Mouse (Mus musculus): Measurements from ENCODE around the gene Rapgef4.
A peak's percentile ranks its signal among the peaks of the same experiment; 100 is the strongest.

Rapgef4 gene

DNA sequence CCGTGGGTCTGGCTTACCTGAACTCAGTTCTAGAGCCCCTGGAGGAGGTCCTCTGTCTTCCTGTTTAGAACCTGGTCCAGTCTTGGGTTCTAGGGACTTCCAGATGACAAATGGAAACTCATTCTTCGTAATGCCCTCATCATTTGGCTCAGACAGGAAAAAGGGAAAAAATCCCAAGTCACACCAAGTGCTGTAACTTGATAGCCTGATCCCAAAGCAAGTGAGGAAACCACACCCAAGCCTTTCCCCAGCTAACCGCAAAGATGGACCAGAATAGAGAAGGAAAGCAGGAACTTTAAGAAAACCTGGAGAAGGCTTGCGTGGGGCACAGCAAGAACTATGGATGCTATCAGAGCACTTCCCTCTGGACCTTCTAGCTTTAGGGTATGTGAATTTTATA, 167.6 kb downstream of the Rapgef4 start:
- no peak for DNase-seq (ENCODE audit: low spot score in 2 of 2)

DNA sequence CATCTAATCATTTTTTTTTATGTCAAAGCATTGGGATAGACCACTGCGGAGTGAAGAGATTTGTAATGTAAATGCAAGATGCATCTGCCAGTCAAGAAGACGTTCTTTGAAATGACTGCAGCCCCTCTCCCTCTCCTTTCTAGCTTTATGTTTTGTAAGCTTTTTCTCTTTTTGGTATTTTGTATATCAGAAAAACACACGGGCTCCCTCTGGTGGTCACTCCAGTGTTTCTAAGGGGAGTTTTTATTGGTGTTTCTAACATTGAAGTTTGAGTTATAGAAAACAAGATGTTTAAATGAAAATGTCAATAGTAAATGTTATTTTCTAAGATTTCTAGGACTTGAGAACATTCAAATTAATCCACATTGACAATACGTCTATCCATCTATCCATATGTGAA, 168.0 kb downstream of the Rapgef4 start:
- peak; percentile 63 to 80 for DNase-seq (ENCODE audit: low spot score in 2 of 2)

DNA sequence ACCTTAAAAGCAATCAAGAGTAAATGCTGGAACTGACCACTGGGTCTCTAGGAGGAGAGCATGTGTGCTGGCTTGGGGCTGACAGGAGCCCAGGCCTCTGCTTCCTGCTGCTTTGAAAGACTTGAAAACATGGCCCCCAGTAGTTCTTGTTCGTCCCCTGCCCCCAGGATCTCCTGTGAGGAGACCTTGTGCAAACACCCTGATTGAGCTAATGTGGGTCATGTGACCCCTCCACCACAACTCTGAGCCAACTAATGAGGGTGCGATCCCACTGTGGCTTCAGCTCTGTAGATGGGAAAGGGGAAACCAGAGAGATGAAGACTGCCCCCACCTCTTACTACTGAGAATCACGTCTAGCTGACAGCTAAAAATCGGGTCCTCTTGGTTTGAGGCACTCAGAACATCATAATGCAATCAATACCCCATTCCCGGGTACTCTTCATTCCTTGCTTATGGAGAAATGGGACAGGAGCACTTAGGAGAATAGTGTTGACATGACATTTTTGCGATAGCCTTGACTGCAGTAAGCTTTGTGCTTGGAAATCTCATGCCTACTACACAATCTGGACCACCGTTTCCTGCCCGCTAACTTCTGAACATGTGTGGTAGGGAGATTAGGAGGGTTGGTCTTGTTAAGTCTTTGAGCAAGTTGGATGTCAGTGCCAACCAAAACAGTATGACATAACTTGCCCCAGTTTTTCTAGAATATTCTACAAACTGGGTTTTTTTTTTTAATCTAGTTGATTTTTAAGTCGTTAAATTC, 170.9 kb downstream of the Rapgef4 start:
- DNase-seq (ENCODE audit: low spot score in 2 of 2), result no peak

DNA sequence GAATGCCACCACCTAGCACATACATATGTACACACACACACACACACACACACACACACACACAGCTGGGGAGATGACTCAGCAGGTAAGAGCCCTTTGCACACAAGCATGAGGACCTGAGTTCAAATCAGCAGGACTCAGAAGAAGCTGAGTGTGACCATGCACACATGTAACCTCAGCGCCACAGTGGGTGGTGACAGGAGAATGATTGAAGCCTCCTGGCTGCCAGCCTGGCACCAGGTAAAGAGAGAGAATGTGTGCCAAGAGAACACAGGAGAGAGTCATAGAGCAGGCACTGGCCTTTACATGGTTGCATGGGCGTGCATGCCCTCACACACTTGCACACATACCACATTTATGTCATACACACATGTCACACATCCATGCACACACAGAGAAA, 171.7 kb downstream of the Rapgef4 start:
- DNase-seq (ENCODE audit: low spot score in 2 of 2), result no peak

DNA sequence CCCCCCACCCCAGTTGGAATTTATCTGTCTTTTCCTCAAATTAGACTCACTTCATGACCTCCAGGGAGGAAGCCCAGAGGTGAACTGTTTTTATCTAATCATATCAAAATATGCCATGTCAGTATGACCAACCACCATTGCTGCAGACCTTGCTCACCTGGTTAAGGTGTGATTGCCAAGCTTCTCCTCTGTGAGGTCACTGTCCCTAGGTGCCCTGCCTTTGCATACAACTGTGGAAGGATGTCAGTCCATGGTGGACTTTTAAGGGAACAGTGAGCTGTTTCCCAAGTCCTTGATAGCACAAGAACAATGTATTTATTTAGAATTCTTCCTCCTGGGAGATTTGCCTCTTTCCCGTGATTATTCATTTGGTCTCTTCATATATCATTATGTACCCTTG, 172.8 kb downstream of the Rapgef4 start:
- DNase-seq (ENCODE audit: low spot score in 2 of 2), result no peak

DNA sequence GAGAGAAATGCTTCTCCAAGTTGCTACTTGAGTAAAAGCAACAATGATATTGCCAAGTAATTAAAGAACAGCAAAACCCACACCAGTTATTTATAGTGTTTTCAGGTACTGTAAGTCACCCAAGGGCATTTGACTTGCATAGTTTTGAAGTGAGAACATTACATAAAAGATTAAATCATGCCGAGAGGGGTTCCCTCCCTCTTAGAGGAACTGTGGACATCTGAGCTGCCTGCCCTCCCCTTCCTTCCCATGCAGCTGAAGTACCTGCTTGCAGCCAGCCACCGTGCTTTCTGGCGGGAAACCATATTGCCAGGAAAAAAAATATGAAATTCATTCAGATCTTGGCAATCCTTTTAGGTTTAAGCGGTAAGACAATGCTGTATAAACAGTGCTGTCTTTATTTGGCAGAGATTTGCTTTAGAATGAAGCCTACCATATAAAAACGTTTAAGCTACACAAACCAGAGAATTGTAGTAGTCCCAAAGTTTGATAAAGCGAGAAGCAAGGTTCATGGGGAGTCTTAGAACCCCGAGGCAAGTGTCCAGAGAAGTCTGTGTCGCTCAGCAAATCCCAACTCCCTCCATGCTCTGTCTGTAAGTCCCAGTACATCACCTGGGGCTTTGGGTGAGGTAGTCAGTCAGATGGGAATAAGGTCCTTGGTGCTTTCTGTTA, 174.2 kb downstream of the Rapgef4 start:
- no peak for DNase-seq (ENCODE audit: low spot score in 2 of 2)

DNA sequence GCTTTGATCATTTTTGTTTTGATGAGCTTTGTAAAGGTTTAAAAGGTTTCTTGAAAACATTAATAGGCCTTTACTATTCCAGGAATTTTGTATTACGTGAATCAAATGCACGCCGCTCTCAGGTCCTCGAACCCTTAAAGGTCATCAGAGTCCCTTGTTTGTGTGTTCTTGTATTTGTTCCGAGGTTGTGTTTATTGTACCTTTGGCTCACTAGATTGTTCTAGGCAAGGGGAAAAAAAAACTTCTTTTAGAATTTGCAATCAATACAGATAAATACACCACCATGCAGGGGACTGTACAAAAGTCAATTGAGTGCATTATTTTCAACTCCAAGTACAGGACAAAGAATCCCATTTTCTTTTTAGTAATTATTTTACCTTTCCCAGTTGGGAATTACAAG, 175.4 kb downstream of the Rapgef4 start:
- no peak for DNase-seq (ENCODE audit: low spot score in 2 of 2)

DNA sequence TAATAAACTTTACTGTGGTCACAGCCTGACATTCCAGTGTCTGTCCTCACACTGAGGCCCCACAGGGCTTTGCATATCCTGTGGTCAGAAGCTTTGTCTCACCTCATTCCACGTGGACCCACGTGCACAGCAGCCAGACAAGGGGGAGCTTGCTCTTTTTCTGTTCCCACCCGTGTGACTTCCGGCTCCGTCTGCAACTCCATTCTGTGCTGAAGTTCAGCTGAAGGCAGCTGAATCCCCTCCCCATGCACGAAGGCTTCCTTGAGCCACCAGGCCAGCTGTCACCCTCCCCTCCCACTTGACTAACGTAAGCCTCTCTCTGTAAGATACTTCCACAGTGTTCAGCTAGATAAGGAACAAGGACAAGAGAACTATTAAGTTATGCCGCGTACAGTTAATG, 176.5 kb downstream of the Rapgef4 start:
- no peak for DNase-seq (ENCODE audit: low spot score in 2 of 2)

DNA sequence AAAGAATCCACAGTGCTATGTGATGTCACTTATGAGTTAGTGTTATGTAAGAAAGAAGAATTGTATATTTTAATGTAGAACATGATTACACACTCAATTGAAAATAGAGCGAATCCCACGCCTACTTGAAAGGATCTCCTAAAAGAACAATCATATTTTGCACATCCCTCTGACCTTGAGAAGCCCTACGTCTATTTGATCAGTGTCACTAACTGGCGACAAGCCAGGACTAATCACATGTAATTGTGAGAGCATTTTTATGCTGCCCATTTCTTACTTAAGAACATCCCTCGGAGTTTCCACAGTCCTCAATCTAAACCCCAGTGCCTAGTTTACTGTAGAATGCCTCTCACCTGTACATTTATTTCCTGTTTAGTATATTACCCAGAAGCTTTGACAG, 177.0 kb downstream of the Rapgef4 start:
- no peak for DNase-seq (ENCODE audit: low spot score in 2 of 2)

DNA sequence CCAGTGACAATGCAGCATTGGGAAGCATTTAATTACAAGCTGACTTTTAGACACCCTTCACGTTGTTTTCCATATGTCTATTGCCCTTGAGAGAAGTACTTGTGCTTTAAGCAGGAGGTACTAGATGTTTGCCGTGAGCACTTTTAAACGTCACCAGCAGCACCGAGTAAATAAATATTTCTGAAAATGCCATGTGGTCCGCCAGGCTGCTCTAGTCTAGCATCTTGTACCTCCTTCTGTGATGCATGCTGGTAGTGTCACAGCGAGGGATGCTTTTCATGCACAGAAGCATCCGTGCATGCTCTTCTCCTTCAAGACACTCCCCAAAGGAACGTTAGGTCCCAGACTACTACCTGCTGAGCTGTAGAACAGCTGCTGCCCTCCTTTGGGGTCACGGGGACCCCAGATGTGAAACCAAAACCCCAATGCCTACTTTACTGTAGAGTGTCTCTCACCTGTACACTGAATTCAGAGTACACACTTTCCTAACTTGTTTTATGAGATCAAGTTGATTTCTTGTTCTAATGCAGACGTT, 177.7 kb downstream of the Rapgef4 start:
- no peak for DNase-seq (ENCODE audit: low spot score in 2 of 2)

DNA sequence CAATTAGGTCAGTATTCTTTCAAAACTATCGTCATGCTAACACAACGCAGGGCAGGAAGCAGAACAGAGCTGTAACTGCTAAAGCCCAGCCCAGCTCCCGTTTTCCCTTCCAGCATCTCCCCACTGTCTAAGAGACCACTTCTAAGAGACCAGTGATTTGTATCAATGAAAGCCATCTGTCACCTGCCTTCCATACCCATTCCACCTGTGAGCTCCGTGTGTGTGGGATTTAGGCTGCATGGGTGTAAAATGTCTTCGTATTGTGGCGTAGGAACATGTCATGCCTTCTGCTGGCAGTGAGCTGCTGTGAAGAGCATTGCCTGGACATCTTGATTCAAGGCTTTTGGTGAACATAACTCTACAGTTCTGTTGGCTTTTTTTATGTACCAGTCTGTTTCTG, 178.2 kb downstream of the Rapgef4 start:
- no peak for DNase-seq (ENCODE audit: low spot score in 2 of 2)

DNA sequence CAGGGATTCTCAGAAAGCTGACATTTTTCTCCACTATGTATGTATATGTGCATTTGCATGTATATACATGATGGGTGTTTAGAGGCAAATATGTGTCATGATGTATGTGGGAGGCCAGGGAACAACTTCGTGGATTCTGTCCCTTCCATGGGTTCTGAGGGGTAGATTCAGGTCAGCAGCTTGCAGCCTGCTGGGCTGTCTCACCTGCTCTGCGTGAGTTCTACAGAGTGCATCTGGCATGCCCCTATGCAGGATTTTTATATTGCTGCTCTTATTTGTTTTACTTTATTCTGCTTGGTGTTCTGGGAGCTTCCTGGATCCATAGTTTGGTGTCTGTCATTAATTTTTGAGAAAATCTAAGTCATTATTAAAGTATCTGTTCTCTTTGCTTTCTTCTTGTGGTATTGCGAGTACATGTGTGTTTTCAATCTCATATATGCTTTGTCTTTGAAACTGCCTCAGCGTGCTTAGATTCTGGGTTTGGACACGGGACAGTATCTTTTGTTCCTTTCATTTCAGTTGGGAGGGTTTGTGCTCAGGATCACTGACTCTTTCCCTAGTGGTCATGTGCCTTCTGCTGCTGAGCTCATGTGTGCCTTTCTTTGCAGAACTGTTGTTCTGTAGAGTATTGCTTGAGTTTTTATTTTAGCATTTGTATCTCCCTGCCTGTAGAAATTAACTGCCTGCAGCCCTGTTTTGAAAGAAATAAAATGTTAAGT, 184.3 kb downstream of the Rapgef4 start:
- DNase-seq (ENCODE audit: low spot score in 2 of 2), result no peak

DNA sequence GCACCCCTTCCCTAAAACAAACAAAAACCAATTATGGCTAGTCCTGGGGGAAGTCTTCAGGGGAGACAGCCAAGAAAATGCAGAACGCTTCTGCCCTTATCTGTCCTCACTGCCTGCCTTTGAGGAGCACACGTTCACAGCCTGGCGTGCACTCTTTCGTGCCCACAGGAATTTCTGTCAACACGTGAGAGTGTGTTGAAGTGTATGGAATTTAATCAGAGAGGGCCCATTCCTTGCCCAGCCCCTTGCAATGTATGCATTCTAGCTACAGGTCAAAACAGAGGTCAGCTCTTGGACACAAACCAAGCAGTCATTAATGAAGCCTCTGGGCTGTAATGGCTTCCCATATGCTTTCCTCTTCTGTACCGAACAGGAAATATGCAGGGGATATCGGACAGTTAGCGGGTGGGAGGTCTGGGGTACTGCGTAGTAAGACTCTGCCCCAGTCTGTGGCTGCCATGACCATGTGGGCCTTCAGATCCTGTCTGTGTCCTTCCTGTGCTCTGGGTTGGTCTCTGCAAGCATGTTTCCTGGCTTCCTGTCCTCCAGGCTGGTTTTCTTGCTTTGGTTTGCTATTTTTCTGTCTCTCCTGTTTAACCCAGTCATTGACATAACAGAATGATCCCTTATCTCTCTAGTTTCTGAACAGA, 188.5 kb downstream of the Rapgef4 start:
- no peak for DNase-seq (ENCODE audit: low spot score in 2 of 2)

DNA sequence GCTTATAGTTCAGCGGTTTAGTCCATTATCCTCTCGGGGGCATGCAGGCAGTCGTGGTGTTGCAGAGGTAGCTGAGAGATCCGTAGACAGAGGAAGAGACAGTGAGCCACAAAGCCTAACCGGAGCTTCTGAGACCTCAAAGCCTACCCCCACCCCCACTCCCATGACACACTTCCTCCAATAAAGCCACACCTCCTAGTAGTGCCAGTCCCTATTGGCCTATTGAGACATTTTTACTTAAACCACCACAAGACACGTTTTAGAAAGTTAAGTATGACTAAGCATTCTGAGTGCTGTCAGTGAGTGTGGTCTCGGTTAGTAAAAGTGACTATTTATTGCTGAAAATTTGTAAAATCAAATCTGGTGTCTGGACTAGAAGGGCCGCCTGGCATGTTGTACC, 189.5 kb downstream of the Rapgef4 start:
- DNase-seq (ENCODE audit: low spot score in 2 of 2), result no peak

DNA sequence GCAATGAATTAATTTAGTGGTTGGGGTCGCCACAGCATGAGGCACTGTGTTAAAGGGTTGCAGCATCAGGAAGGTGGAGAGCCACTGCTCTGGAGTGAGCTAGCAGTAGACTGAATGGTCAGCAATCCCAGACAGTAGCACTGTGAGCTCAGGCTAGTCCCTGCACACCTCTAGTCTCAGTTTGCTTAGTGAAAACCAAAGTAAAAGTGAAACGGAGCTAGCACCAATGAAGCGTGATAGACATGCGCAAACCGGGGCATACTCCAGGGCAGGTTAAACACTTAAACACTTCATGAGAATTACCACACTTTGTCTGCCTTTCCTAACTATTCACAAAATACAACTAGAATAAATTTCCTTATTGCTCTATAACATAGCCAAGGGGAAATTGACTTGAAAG, 190.2 kb downstream of the Rapgef4 start:
- no peak for DNase-seq (ENCODE audit: low spot score in 2 of 2)

DNA sequence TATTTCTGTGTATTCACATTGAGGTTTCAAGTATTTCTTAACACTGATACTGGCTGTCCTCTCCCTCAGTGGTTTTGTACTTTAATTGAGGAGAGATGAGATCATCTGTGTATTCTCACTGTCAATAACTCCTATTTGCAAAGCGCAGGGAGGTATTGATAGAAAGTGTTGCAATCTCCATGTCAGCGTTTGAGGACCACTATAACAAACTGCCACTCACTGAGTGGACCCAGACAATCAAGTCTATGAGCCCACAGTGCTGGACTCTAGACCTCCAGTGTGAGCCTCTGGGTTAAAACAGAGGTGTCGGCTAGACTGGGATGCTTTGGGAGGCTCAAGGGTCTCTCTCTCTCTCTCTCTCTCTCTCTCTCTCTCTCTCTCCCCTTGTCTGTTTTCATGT, 192.0 kb downstream of the Rapgef4 start:
- no peak for DNase-seq (ENCODE audit: low spot score in 2 of 2)

DNA sequence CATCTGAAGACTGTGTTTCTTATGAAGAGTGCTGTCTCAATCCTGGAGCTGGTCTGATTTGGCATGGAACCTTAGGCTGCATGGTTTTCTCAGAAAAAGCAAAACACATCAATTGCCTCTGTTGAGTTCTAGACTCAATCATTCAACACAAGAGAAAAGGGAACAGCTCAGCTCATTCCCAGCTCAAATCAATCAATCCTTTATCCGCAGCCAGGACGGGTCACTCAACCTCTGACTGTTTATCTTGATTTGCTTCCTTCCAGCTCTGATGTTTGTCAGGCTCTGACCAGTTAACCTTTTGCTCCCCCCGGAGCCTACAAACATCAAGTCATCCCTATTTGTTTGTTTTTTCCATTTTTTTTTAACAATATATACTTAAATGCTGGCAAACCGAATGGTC, 192.8 kb downstream of the Rapgef4 start:
- DNase-seq (ENCODE audit: low spot score in 2 of 2), result no peak

DNA sequence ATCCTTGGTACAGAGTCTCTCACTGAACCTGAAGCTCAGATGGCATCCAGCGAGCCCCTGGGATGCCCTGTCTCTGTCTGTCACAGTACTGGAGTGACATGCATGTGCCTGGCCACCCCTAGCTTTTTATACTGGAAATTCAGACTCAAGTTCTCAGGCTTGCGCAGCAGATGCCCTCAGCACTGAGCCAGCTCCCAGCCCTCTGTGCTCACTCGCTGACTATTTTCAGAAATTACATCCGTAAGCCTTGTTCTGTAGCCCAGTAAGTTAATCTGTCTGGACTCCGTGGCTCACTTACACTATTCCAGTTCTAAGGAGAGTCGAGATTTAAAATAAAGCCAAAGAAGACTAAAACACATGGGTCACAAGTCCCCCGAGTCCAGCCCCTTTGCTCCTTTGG, 194.5 kb downstream of the Rapgef4 start:
- no peak for DNase-seq (ENCODE audit: low spot score in 2 of 2)

DNA sequence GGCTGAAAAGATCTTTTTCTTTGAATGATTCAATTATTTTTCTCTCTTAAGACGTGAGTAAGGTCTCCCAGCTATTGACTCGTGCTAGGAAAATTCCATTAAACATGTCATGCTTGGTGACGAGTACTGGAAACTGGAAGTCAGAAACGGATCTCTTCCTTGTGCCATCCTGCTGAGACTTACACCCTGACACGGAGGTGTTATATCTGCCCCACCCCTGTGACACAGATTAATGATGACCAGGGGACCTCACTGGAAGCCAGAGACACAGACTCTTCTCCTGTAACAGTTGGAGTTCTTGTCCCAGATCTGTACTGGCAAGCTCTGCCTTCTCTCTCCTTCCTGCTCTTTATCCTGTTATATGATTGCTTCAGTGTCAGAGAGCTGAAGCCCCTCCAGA, 194.9 kb downstream of the Rapgef4 start:
- DNase-seq (ENCODE audit: low spot score in 2 of 2), result no peak

DNA sequence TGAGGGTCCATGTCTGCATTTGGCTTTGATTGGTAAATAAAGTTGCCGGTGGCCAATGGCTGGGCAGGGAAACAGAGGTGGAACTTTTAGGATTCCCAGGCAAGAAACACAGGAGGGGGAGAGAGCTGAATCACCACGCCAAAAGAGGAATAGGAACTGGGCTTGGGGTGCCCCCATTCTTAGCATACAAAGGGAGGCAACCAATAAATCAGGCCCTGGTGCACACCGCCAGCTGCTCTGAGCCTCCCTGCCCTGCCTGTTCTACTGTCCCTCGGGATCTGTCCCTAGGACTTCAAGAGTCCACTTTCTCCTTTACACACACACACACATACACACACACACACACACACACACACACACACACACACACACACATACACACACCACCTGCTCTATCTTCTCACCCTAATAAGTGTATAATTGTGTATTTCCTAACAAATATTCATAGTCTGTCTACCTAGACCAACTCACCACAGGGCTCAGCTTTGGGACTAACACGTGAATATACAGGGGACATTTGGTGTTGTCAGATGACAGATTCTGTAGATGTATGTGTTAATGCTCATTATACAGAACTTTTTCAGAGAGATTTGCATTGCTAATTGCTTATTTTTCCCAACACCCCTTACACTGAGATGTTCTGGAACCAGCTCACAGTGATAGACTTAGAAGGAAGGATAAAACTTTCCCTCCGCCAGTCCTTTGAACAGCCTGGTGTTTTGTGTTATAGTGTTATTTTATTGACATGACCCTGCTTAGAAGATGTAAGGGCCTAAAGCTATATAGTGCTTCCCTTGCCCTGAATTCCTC, 196.4 kb downstream of the Rapgef4 start:
- DNase-seq (ENCODE audit: low spot score in 2 of 2), result no peak

DNA sequence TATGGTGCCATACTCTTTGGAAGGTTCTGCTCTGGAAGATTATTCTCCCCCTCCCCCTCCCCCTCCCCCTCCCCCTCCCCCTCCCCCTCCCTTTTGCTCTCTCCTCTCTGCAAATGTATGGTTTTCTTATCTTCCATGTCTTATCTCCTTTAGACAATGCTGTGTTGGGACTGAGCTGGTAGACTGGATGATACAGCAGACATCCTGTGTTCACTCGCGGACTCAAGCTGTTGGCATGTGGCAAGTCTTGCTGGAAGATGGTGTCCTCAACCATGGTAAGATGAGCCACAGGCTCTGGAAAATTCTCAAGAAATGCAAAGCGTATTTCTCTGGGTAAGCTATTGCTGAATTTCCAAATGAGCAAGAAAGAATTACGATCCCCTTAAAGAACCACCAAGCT, 197.0 kb downstream of the Rapgef4 start:
- no peak for DNase-seq (ENCODE audit: low spot score in 2 of 2)
